Mouse (Mus musculus) induced T-regulatory cell, adult 2 months (primary cell): ENCODE data around the gene Arhgap42.
A peak's percentile ranks its signal among the peaks of the same experiment; 100 is the strongest.

Experiments
- DNase-seq: peaks from one replicate; pipeline ENCODE4 v3.0.0-alpha.2; 2012; ENCODE audit warnings: low read depth

Gene Arhgap42

GRCm38 (mm10) chr9:9142144-9142543, 96.8 kb downstream of the Arhgap42 start:
- no peak for DNase-seq

DNA sequence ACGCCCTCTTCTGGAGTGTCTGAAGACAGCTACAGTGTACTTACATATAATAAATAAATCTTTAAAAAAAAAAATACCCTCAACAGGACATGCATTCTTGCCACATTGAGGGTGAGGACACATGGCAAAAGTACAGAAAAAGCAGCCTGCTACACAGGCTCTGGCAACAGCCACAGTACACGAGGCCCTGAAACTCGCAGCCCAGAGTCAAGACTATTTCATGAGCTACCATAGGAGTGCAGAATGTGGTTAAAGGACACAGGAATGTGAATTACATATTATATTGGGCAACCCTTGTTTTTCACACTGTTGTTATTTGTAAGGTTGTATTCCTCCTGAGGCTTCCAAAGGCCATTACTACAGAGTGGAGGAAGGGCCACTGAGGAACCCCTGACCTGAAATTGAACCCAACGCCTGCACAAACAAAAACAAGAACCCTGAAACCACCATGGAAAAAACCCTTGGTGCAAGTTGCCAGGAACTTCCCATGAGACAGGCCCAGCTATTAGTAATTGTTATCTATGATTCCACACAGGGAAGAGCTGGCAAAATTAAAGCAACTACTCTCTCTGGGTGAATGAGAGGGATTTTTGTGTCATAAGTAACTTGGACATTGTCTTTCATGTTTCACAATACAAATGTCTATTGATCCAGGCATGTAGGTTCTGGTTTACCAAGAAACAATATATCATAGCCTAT, 109.8 kb downstream of the Arhgap42 start:
- DNase-seq, result no peak

GRCm38 (mm10) chr9:9127041-9127755, 111.7 kb downstream of the Arhgap42 start:
- no peak for DNase-seq

GRCm38 (mm10) chr9:9124156-9124555, 114.7 kb downstream of the Arhgap42 start:
- no peak for DNase-seq

- no peak for DNase-seq
Observed at GRCm38 (mm10) chr9:9114266-9114665, 124.6 kb downstream of the Arhgap42 start.

GRCm38 (mm10) chr9:9113847-9114246, 125.1 kb downstream of the Arhgap42 start:
- no peak for DNase-seq

DNA sequence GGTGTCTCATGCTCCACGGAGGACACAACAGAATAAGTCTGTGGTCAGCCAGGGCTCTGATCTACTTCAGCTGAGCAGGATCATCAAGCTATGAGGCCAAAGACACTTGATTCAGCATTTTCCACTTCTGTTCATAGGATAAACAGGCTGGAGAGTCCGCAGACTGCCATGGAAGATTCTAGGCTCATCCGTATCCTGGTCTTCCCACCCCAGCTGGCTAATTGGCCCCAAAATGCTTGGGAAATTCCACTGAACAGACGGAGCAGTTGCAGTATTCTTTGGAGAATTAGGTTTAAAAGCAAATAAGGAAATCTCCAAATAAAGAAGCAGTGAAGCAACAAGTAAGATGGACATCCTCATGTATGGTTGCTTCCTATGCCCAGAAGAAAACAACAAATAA, 126.0 kb downstream of the Arhgap42 start:
- no peak for DNase-seq

- no peak for DNase-seq
Observed at GRCm38 (mm10) chr9:9107697-9108096, 131.2 kb downstream of the Arhgap42 start.

DNA sequence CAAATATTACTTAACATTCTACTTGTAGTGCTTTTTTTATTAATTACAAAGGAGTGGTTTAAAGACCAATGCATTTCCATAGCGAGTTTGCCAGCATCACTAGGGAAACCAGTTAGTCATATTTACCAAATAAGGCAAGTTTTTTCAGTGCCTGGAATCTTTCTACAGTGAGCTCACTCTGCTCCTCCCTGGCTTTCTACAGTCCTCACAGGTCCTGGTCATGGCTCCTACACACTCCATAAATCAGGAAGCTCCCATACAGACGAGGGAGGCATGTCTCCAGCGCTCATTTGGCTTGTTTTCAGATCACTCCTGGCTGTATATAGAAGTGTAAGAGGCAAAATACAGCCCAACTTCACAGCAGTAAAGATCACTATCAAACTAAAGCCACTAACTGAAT, 134.1 kb downstream of the Arhgap42 start:
- no peak for DNase-seq

DNA sequence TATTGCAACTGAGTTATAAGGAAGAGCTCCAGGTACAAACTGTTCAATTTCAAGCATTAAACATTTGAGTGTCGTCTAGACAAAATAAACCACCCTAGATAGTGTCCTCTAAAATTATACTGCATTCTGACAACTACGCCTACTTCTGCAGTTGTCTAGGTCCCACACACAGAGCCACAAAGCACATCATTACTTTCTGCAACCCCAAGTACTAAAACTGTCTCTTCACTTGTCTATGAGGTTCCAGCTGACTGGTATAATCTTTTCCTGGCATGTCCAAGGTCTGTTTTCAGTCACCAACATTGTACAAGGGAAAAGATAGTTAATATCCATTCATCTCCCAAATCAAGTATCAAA, 136.8 kb downstream of the Arhgap42 start:
- DNase-seq, result no peak

DNA sequence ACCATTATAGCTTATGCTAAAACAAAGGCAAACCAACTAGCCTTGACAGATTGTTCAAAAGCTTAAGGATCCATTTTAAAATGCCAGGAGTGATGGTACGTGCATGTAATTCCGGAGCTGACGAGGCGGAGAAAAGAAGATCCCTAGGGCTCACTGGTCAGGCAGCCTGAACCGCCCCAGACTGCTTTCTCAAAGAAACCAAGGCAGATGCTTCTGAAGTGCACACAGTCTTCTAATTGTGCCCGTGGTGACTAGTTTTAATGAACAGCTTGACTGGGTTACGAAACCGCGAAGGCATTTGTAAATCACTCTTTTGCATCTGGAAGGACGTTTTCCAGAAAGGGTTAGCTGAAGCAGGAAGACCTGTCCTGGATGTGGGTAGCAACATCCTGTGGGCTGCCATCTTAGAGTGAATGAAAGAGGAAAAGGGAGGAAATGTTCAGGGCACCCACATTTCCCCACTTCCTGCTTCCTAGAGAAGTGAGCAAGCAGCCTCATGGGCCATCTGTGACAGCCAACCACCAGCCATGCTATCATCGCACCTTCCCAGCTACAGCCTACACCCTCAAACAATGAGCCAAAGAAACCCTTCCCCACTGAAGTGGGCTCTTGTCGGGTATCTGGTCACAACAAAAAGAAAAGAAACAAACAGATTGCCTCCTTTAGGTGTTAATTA, 137.3 kb downstream of the Arhgap42 start:
- no peak for DNase-seq

- DNase-seq, result no peak
Observed at GRCm38 (mm10) chr9:9101055-9101454, 137.8 kb downstream of the Arhgap42 start.

DNA sequence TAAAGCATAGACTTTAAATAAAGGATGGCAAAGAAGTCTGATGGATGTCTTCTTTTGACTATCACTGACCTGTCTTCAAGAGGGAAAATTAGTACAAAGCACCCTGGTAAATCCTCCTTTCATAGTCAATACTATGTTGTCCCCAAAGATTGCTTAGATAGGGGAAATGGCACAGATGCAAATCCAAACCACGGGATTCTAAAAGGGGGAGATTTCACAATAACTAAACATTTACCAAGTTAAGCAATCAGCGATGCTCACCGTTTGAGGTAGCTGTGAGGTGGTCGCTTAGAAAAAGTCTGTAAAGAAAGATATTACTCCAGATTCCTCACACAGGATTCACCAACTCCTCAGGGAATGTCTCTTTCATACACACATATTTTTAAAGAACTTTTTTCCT, 141.1 kb downstream of the Arhgap42 start:
- no peak for DNase-seq

GRCm38 (mm10) chr9:9096761-9097160, 142.1 kb downstream of the Arhgap42 start:
- DNase-seq, result no peak

DNA sequence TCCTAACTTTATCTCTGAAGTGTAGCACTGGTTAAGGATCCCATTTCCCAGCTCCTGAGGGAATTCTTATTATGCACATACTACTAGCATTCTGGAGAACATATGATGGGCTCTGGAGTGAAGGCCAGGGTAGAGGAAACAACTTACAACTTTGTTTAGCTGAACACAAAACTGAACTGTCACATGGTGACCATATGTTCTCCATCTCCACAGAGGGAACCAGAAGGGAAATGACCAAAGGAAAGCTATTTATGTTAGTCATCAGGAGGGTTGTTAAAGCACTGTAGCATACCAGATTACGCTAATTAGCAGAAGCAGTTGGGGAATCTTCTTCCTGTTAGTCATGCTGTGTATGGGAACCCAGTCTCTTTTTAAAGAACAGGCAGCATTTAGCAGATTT, 145.8 kb downstream of the Arhgap42 start:
- DNase-seq, result no peak

- DNase-seq, result no peak
Observed at GRCm38 (mm10) chr9:9083441-9083840, 155.5 kb downstream of the Arhgap42 start.

DNA sequence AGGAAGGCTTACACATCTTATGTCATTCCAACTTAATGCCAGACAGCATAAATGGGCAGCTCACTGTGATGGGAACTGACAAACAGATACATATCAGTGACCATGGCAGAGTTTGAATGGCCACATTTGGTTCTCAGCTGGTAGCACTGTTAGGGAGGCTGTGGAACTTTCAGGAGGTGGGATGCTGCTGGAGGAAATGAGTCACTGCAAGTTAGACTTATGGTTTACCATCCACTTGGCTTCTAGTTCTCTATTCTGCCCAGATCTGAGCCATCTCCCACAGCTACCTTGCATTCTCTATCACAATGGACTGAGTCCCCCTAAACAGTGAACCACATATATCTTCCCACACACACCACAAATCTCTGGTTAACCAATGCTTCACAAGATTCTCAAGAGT, 186.0 kb downstream of the Arhgap42 start:
- DNase-seq, result no peak

DNA sequence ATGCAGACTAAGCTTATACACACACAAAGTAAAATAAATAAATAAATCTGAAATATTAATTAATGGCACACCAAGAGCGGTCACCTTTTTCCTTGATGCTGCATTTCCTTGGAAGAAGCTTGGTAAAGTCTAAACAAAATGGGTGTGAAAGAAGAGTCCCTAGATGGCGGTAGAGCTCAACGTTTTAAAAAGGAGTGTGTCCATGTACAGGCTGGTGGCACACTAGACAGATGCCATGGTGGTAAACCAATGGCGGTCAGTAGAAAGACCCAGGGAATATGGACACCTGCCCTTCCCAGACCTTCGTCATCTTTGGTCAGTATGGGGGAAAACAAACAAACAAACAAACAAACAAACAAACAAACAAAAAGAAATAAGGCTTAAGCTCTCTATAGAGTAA, 187.7 kb downstream of the Arhgap42 start:
- no peak for DNase-seq

GRCm38 (mm10) chr9:9049202-9049601, 189.7 kb downstream of the Arhgap42 start:
- peak; percentile 8 for DNase-seq

DNA sequence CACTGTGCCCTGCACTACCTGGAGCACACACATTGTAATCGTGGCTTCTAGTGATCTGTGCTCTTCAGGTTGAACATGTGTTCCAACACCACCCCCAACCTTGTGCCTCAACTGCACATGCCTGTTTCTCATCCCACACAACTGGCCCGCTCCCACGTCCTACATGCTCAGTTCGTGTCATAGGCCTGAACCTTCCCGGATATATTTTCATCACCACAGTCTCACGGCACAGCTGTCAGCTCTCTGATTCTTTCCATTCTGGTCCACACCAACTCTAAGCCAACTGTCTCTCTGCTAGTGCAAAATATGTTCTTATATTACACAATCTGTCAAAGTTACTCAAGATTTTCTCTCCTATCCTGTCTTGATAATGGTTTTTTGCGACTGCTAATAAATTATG, 197.9 kb downstream of the Arhgap42 start:
- DNase-seq, result no peak

GRCm38 (mm10) chr9:9037017-9037671, 201.8 kb downstream of the Arhgap42 start:
- DNase-seq, result no peak

GRCm38 (mm10) chr9:9027904-9028303, 211.0 kb downstream of the Arhgap42 start:
- DNase-seq, result no peak

- DNase-seq, result no peak
Observed at GRCm38 (mm10) chr9:9027445-9027844, 211.5 kb downstream of the Arhgap42 start.
